Mouse (Mus musculus): ENCODE measurements around the gene D430041D05Rik.

GRCm38 (mm10) chr2:104142140-104142539 lies 268.7 kb downstream of the D430041D05Rik start:
- TF ChIP-seq CTCF (IDR thresholded peaks at IDR 0.05; ENCODE audit: low read depth) (no peak), EP300 (optimal IDR thresholded peaks at IDR 0.05) (no peak)
